Mouse (Mus musculus): ENCODE data around the gene Tmem156. TPM values are rescaled to one million over a fixed set of nuclear protein-coding genes. Genes with fewer than 3 reads are reported as not detected.
A peak's percentile ranks its signal among the peaks of the same experiment; 100 is the strongest.

Tmem156 gene
- polyA plus RNA-seq, 1 experiment from 2014 or later, result 0.18 TPM

DNA sequence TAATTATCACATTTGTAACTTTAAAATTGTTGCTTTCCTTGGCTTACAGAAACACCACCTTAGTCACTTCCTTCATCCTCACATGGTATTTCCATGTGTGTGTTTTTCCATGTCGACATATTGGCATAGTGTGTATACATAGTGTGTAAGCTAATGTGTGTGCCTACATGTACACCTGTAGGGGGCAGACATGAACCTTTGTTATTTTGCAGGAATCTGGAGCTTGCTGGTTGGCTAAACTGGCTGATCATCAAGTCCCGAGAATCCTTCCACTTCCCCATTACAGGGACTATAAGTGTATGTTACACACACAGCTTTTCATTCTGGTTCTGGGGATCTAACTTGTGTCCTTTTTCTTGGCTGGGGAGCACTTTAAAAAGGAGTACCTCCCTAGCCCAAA is 15.8 kb downstream of the Tmem156 start:
- WGBS, result 77% methylated on average over 2 of the region's 2 CpGs

DNA sequence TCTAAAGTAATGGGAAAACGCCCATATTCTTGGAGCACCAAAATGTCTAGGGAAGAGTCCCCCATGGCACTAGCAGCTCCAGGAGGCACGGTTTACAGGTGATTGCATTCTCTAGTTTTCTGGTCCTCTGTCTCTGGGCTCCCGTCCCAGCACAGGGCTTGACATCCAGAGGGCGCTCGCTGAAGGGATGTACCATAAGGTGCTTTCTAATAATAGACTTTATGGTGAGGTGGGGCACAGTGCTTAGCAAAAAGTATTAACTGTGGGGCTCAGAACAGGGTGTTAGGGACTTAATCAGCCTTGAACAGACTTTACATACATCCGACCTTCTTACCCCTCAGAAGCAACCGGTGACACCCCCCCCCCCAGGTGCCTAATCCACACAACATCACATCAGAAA is 17.2 kb downstream of the Tmem156 start:
- Histone ChIP-seq H3K36me3 (ENCODE audit: insufficient read depth, low read length) (no peaks in the 10 kb centered on the region), H3K4me3 (replicated peaks; ENCODE audit: low read depth, low read length) (no peak overlapping the region), H3K9ac (ENCODE audit: low read depth, low read length) (no peak overlapping the region), H3K27me3 (ENCODE audit: insufficient read depth, low read length) (no peaks in the 10 kb centered on the region), H3K4me1 (replicated peaks; ENCODE audit: insufficient read depth, low read length) (no peaks in the 10 kb centered on the region), H3K27ac (no peak overlapping the region), H3K9me3 (replicated peaks; ENCODE audit: low read length) (no peaks in the 10 kb centered on the region), H3K4me2 (ENCODE audit: low read length) (no peak overlapping the region)
- DNase-seq (ENCODE audit: low spot score) (no peak), ATAC-seq (replicated peaks; ENCODE audit: low FRiP score, low read depth) (no peak)
- peak; percentile 42; the same call in 1 of the 2 replicates for TF ChIP-seq CTCF (IDR thresholded peaks at IDR 0.05; ENCODE audit: low read depth)
- 64% methylated on average over 7 of the region's 7 CpGs for WGBS

More for the DNA sequence above, 15.8 kb downstream of the Tmem156 start:
- H3K4me2 ChIP-seq (ENCODE audit: low read length), result no peak overlapping the region
- no peak for DNase-seq (ENCODE audit: low spot score)
- no peak overlapping the region for H3K9ac ChIP-seq (ENCODE audit: low read depth, low read length)
- H3K36me3 ChIP-seq (ENCODE audit: insufficient read depth, low read length), result no peaks in the 10 kb centered on the region
- no peak for ATAC-seq (replicated peaks; ENCODE audit: low FRiP score, low read depth)
- no peaks in the 10 kb centered on the region for H3K4me1 ChIP-seq (replicated peaks; ENCODE audit: insufficient read depth, low read length)
- no peak overlapping the region for H3K27ac ChIP-seq
- H3K4me3 ChIP-seq (replicated peaks; ENCODE audit: low read depth, low read length), result no peak overlapping the region
- H3K9me3 ChIP-seq (replicated peaks; ENCODE audit: low read length), result no peaks in the 10 kb centered on the region
- no peaks in the 10 kb centered on the region for H3K27me3 ChIP-seq (ENCODE audit: insufficient read depth, low read length)
- peak; percentile 41; the same call in 1 of the 2 replicates for TF ChIP-seq CTCF (IDR thresholded peaks at IDR 0.05; ENCODE audit: low read depth)

DNA sequence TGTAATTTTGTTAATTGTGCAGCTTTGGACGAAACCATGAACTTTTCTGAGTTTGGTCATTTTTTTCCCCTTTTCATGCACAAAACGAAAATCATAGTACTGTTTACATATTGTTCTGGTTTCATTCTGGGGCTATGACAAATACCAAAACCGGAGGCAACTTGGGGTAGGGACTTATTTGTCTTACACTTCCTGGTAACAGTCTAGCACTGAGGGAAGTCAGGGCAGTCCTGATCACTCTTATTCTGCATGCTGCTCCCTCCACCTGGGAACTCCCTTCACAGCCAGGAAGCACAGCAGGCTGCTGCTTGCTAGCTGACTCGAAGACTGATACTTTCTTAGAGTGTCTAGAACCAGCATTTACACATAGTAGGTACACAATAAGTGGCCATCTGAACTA is 18.7 kb downstream of the Tmem156 start:
- no peak overlapping the region for H3K4me3 ChIP-seq (replicated peaks; ENCODE audit: low read depth, low read length)
- 72% methylated on average over 4 of the region's 4 CpGs for WGBS

DNA sequence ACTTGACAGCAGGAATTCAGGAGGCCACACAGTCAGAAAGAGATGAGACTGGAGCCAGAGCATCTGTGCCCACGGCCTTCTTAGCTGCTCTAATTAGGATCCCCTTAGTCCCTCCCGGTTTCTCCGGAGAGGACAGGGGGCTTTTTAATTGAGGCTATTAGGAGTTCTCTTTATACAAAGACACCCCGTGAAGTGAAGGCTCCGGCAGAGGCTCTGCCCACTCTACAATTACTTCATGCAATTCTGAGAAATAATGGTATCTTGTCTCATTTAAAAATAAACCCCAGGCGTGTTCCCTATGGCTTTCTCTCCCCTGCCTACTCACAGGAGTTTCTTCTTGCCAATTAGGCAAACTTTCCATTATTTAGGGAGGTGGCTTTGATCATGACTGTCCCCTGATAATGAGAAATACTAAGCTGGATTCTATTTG is 20.2 kb downstream of the Tmem156 start:
- H3K4me3 ChIP-seq (replicated peaks; ENCODE audit: low read depth, low read length), result no peak overlapping the region
- no peak overlapping the region for H3K4me2 ChIP-seq (ENCODE audit: low read length)
- H3K36me3 ChIP-seq (ENCODE audit: insufficient read depth, low read length), result no peaks in the 10 kb centered on the region
- no peaks in the 10 kb centered on the region for H3K4me1 ChIP-seq (replicated peaks; ENCODE audit: insufficient read depth, low read length)
- no peak for TF ChIP-seq CTCF (IDR thresholded peaks at IDR 0.05; ENCODE audit: low read depth)
- ATAC-seq (replicated peaks; ENCODE audit: low FRiP score, low read depth) (no peak), DNase-seq (ENCODE audit: low spot score) (no peak)
- no peak overlapping the region for H3K9ac ChIP-seq (ENCODE audit: low read depth, low read length)
- no peak overlapping the region for H3K27ac ChIP-seq
- 47% methylated on average over 6 of the region's 6 CpGs for WGBS
- no peaks in the 10 kb centered on the region for H3K9me3 ChIP-seq (replicated peaks; ENCODE audit: low read length)
- no peaks in the 10 kb centered on the region for H3K27me3 ChIP-seq (ENCODE audit: insufficient read depth, low read length)

More for the DNA sequence above, 18.7 kb downstream of the Tmem156 start:
- no peaks in the 10 kb centered on the region for H3K4me1 ChIP-seq (replicated peaks; ENCODE audit: insufficient read depth, low read length)
- H3K9me3 ChIP-seq (replicated peaks; ENCODE audit: low read length), result no peaks in the 10 kb centered on the region
- no peak overlapping the region for H3K27ac ChIP-seq
- TF ChIP-seq CTCF (IDR thresholded peaks at IDR 0.05; ENCODE audit: low read depth), result no peak
- H3K27me3 ChIP-seq (ENCODE audit: insufficient read depth, low read length), result no peaks in the 10 kb centered on the region
- no peaks in the 10 kb centered on the region for H3K36me3 ChIP-seq (ENCODE audit: insufficient read depth, low read length)
- no peak overlapping the region for H3K9ac ChIP-seq (ENCODE audit: low read depth, low read length)
- H3K4me2 ChIP-seq (ENCODE audit: low read length), result no peak overlapping the region
- no peak for ATAC-seq (replicated peaks; ENCODE audit: low FRiP score, low read depth)
- no peak for DNase-seq (ENCODE audit: low spot score)

DNA sequence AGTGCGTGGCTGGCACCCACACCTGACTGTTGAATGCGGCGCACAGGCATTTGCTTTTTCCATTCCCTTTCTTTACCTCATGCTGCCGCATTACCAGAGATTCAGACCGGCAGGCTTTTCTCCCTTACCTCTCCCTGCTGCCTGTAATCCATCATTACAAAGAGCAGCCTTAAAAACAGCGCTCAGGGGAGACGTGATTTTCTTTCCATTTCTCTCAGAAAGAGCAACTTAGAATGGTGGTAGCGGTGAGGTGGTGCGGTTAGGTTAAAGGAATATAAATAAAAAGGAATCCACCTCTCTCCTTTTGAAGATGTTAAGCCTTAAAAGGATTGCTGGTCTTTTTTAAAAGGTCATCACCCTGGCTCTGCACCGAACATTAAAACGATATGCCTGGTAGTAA is 22.1 kb downstream of the Tmem156 start:
- no peaks in the 10 kb centered on the region for H3K27me3 ChIP-seq (ENCODE audit: insufficient read depth, low read length)
- WGBS, result 62% methylated on average over 11 of the region's 11 CpGs
- TF ChIP-seq CTCF (IDR thresholded peaks at IDR 0.05; ENCODE audit: low read depth), result no peak
- no peak overlapping the region for H3K27ac ChIP-seq
- ATAC-seq (replicated peaks; ENCODE audit: low FRiP score, low read depth) (no peak), DNase-seq (ENCODE audit: low spot score) (no peak)
- H3K4me3 ChIP-seq (replicated peaks; ENCODE audit: low read depth, low read length), result no peak overlapping the region
- no peaks in the 10 kb centered on the region for H3K9me3 ChIP-seq (replicated peaks; ENCODE audit: low read length)
- H3K4me2 ChIP-seq (ENCODE audit: low read length), result no peak overlapping the region
- no peaks in the 10 kb centered on the region for H3K4me1 ChIP-seq (replicated peaks; ENCODE audit: insufficient read depth, low read length)
- no peak overlapping the region for H3K9ac ChIP-seq (ENCODE audit: low read depth, low read length)
- no peaks in the 10 kb centered on the region for H3K36me3 ChIP-seq (ENCODE audit: insufficient read depth, low read length)

DNA sequence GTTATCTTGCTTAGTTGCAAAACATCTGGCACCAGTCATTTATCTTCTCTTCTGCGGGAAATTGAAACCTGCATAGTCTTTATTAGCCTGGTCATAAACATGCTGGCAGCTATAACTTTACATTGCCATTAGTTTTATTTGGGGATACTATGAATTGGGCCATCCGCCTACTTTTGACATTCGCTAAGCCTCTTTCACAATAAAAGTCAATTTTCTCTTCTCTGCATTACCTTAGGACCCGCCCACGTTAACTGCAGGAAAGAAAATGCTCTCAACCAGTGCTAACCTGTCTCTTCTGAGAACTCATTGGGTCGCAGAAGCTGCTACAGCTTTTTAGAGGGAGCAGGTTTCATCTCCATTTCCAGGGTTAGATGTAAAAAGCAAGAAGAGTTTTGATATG is 23.8 kb downstream of the Tmem156 start:
- WGBS, result 46% methylated on average over 6 of the region's 6 CpGs
- no peak for DNase-seq (ENCODE audit: low spot score)
- H3K4me2 ChIP-seq (ENCODE audit: low read length), result no peak overlapping the region

DNA sequence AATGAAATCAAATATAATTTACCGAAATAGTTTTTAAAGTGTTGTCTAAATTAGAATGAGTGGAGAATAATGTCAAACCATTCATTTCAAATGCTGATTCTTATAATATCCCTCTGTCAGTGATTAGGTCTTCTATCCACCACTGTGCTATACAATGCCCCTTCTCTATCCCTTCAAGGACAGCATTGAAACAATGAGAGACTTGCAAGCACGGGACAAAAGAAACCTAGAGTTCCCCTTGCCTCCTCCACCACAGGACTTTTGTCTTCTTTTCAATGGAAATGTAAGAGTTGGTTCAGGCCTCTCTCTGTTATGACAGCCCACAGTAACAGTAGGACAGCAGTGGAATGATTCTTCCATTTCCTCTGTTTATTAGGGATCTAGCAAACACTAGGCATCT is 28.7 kb downstream of the Tmem156 start:
- WGBS, result 84% methylated on average over 2 of the region's 2 CpGs
- no peak overlapping the region for H3K27ac ChIP-seq
- no peaks in the 10 kb centered on the region for H3K36me3 ChIP-seq (ENCODE audit: insufficient read depth, low read length)
- no peak for DNase-seq (ENCODE audit: low spot score)
- H3K4me3 ChIP-seq (replicated peaks; ENCODE audit: low read depth, low read length), result no peak overlapping the region
- no peak for ATAC-seq (replicated peaks; ENCODE audit: low FRiP score, low read depth)
- H3K4me2 ChIP-seq (ENCODE audit: low read length), result no peak overlapping the region
- H3K9ac ChIP-seq (ENCODE audit: low read depth, low read length), result no peak overlapping the region
- H3K9me3 ChIP-seq (replicated peaks; ENCODE audit: low read length), result no peaks in the 10 kb centered on the region
- H3K4me1 ChIP-seq (replicated peaks; ENCODE audit: insufficient read depth, low read length), result no peaks in the 10 kb centered on the region
- H3K27me3 ChIP-seq (ENCODE audit: insufficient read depth, low read length), result no peaks in the 10 kb centered on the region
- no peak for TF ChIP-seq CTCF (IDR thresholded peaks at IDR 0.05; ENCODE audit: low read depth)

More for the DNA sequence above, 23.8 kb downstream of the Tmem156 start:
- H3K27me3 ChIP-seq (ENCODE audit: insufficient read depth, low read length), result no peaks in the 10 kb centered on the region
- no peak overlapping the region for H3K9ac ChIP-seq (ENCODE audit: low read depth, low read length)
- TF ChIP-seq CTCF (IDR thresholded peaks at IDR 0.05; ENCODE audit: low read depth), result no peak
- H3K4me1 ChIP-seq (replicated peaks; ENCODE audit: insufficient read depth, low read length), result no peaks in the 10 kb centered on the region
- no peaks in the 10 kb centered on the region for H3K36me3 ChIP-seq (ENCODE audit: insufficient read depth, low read length)
- no peak overlapping the region for H3K27ac ChIP-seq
- H3K4me3 ChIP-seq (replicated peaks; ENCODE audit: low read depth, low read length), result no peak overlapping the region
- H3K9me3 ChIP-seq (replicated peaks; ENCODE audit: low read length), result no peaks in the 10 kb centered on the region
- no peak for ATAC-seq (replicated peaks; ENCODE audit: low FRiP score, low read depth)
